Mouse (Mus musculus) heart, embryonic 11.5 days (tissue): Measurements from ENCODE around the gene Pard3. TPM values are rescaled to one million over a fixed set of nuclear protein-coding genes. Genes with fewer than 3 reads are reported as not detected.

Source experiments
- ATAC-seq: fragments of 200-750 bp; cut with Nextera tagmentation; replicated peaks from 2 replicates; pipeline ENCODE4 v1.8.0; 2017; ENCODE audit warnings: moderate library complexity; ENCODE audit not compliant: insufficient number of reproducible peaks, low FRiP score, low TSS enrichment
- H3K27ac ChIP-seq: fragments of 300-500 bp; sonication (generic); 2 replicates; pipeline ENCODE4 v1.5.1; 2014; ENCODE audit warnings: mild to moderate bottlenecking, low read depth, low read length
- H3K27me3 ChIP-seq: fragments of 300-500 bp; sonication (generic); 2 replicates; pipeline ENCODE4 v1.6.1; 2014; ENCODE audit warnings: mild to moderate bottlenecking, low read length, mixed read lengths; ENCODE audit not compliant: control insufficient read depth, insufficient read depth
- H3K36me3 ChIP-seq: fragments of 300-500 bp; sonication (generic); 2 replicates; pipeline ENCODE4 v1.6.1; 2014; ENCODE audit warnings: mild to moderate bottlenecking, low read length, moderate library complexity, mixed read lengths; ENCODE audit not compliant: control insufficient read depth, insufficient read depth
- H3K4me1 ChIP-seq: fragments of 300-500 bp; sonication (generic); 2 replicates; pipeline ENCODE4 v1.6.1; 2014; ENCODE audit warnings: low read length; ENCODE audit not compliant: control insufficient read depth, insufficient read depth
- H3K4me2 ChIP-seq: fragments of 300-500 bp; sonication (generic); 2 replicates; pipeline ENCODE4 v1.6.1; 2014; ENCODE audit warnings: mild to moderate bottlenecking, moderate library complexity
- H3K4me3 ChIP-seq: fragments of 300-500 bp; sonication (generic); 2 replicates; pipeline ENCODE4 v1.5.1; 2014; ENCODE audit warnings: low read depth, low read length
- H3K9ac ChIP-seq: fragments of 300-500 bp; sonication (generic); 2 replicates; pipeline ENCODE4 v1.6.1; 2014; ENCODE audit warnings: mild to moderate bottlenecking, low read depth, low read length, moderate library complexity
- H3K9me3 ChIP-seq: fragments of 300-500 bp; sonication (generic); replicated peaks from 2 replicates; pipeline ENCODE4 v1.6.1; 2016; ENCODE audit warnings: low read length; ENCODE audit not compliant: control insufficient read depth
- WGBS: fragments of 180-500 bp; shearing (Covaris S2); extraction: QIAGEN DNeasy Blood & Tissue Kit; methylation state at CpG from one replicate; pipeline ENCODE4 v1.1.7; 2014; ENCODE audit not compliant: insufficient replicate concordance; 5-methylcytosine and 5-hydroxymethylcytosine counted together
- polyA plus RNA-seq: library from polyadenylated mRNA; unstranded; fragments of >200 nt; fragmentation: Nextera tagmentation; extraction: Ambion mirVana; gene quantifications from 2 replicates; pipeline ENCODE4 v1.2.1, GENCODE M21; 2014

Pard3 gene
- polyA plus RNA-seq, 1 experiment from 2014 or later, result 24.0 TPM

DNA sequence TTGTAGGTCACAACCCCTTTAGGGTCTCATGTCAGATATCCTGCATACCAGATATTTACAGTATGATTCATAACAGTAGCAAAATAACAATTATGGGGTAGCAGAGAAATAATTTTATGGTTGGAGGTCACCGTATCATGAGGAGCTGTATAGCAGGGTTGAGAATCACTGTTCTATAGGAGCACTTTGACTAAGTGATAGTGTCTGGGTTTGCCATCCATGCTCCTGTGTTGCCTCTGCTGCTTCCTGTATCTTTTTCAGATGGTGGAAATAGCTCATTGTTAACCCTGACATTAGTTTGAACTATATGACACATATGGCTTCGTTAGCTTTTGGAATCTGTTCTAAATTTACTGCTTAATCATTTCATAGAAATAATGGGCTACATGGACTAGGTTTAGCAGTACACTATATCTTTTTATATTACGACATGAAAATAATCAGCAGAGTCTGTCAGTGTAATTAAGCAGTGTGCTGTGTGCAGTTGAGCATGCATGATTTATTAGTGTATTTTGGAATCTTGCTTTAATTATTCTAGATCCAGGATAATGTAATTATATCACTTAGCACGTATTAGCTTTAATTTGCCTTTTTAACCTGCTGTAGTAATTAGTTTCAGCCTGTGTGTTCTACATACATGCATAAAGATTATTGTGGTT lies 347.6 kb downstream of the Pard3 start:
- no peak overlapping the region for H3K27ac ChIP-seq
- no peaks in the 10 kb centered on the region for H3K4me1 ChIP-seq
- H3K36me3 ChIP-seq, result peaks cover 2% of the 10 kb centered on the region; the same call in 1 of the 2 replicates
- no peaks in the 10 kb centered on the region for H3K27me3 ChIP-seq
- no peak overlapping the region for H3K9ac ChIP-seq
- WGBS, result 90% methylated on average over 4 of the region's 4 CpGs
- no peak for ATAC-seq
- H3K4me3 ChIP-seq, result no peak overlapping the region
- H3K4me2 ChIP-seq, result no peak overlapping the region
- no peaks in the 10 kb centered on the region for H3K9me3 ChIP-seq

DNA sequence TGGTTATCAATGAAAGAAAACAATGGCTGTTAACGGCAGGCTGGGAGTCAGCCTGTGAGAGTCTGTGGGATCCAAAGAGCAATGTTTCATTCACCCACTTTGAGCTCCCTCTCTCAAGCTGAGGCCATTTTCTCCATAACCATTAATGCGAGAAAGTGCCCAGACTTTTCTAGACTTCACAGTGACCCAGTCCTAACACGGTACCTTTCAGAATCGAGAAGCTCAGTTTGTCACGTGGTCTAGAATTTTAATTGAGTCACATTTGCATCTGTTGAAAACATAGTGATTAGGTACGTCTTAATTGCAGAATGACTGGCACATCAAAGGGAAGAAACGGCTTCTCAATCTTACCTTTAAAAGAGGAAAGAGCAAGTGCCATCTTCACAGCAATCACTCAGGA lies 359.3 kb downstream of the Pard3 start:
- Histone ChIP-seq H3K27me3 (no peaks in the 10 kb centered on the region), H3K4me3 (no peak overlapping the region), H3K27ac (no peak overlapping the region), H3K36me3 (peaks cover 4% of the 10 kb centered on the region; the same call in 1 of the 2 replicates), H3K4me1 (no peaks in the 10 kb centered on the region), H3K9me3 (no peaks in the 10 kb centered on the region), H3K4me2 (no peak overlapping the region), H3K9ac (no peak overlapping the region)
- WGBS, result 60% methylated on average over 7 of the region's 7 CpGs
- ATAC-seq, result no peak

DNA sequence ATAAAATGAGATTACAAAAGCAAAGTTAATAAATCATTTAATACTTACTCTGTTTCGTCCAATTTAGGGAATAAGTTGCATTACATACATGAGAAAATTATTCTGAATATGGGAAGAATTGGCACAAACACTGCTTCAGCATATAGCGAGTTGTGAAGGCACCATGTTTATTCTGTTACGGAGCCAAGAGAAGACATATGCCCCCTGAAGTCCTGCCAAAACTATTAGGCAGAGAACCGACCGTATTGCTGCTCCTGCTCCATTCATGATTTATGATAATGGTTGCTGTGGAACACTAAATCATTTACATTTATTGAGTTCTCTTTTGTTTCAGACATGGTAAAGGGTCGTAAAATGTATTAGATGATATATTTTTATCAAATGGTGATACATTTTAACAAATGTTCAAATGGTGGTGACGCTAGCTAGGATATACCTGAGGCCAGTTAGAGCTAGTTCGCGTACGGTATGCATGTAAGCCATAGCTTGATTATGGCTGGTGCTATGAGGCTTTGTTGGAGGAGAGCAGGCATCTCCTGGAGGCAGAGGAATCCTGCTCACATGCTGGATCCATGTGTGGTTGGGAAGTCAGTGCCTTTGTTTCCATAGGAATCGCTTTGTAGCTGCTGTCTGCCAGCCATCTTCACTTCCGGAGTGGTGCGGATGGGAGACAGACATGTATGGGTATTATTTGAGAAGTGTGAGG lies 360.7 kb downstream of the Pard3 start:
- H3K27me3 ChIP-seq, result no peaks in the 10 kb centered on the region
- no peaks in the 10 kb centered on the region for H3K4me1 ChIP-seq
- H3K27ac ChIP-seq, result no peak overlapping the region
- H3K4me2 ChIP-seq, result no peak overlapping the region
- WGBS, result 89% methylated on average over 13 of the region's 13 CpGs
- H3K9ac ChIP-seq, result no peak overlapping the region
- peaks cover 4% of the 10 kb centered on the region; the same call in 1 of the 2 replicates for H3K36me3 ChIP-seq
- no peak overlapping the region for H3K4me3 ChIP-seq
- H3K9me3 ChIP-seq, result no peaks in the 10 kb centered on the region
- no peak for ATAC-seq

DNA sequence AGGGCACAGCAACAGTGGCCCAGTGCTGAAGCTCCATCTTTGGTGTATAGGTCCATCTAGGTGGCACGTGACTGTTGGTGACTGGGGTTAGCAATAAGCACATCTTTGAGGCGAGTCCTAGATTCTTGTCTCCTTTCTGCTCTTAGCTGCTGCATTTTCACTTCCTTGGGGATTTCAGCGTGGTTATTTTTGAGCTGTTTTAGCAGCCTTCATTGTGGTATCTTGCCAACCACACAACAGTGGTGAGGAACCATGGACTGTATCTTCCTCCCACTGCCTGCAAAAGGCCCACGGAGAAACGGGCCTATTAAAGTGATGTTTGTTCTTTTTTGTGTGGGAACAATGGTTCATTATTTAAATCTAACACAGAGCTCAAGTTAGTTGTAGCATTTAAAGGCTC lies 363.2 kb downstream of the Pard3 start:
- no peak for ATAC-seq
- Histone ChIP-seq H3K9ac (no peak overlapping the region), H3K4me1 (no peaks in the 10 kb centered on the region), H3K27me3 (no peaks in the 10 kb centered on the region), H3K9me3 (no peaks in the 10 kb centered on the region), H3K36me3 (peaks cover 4% of the 10 kb centered on the region; the same call in 1 of the 2 replicates), H3K4me2 (no peak overlapping the region), H3K27ac (no peak overlapping the region), H3K4me3 (no peak overlapping the region)
- 78% methylated on average over 5 of the region's 5 CpGs for WGBS

DNA sequence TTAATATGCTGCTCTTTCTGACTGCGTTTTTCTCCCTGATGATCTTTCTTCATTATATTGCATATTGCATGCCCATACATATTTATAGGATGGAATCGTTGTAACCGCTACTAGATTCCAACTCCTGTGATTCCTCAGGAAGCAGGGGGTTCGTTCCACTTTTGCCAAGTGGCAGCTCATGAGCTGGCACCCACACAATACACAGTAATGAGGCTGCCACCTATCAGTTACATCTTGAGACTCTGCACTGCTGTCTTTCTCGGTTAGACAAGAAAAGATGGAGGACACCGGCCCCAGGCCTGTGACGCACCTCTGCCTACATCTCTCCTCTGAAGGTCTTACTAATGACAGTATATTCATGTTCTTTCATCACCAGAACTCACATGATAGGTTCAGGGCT lies 364.3 kb downstream of the Pard3 start:
- no peak overlapping the region for H3K27ac ChIP-seq
- H3K9me3 ChIP-seq, result no peaks in the 10 kb centered on the region
- no peaks in the 10 kb centered on the region for H3K27me3 ChIP-seq
- H3K4me3 ChIP-seq, result no peak overlapping the region
- H3K4me2 ChIP-seq, result no peak overlapping the region
- 92% methylated on average over 7 of the region's 7 CpGs for WGBS
- no peaks in the 10 kb centered on the region for H3K4me1 ChIP-seq
- ATAC-seq, result no peak
- H3K36me3 ChIP-seq, result peaks cover 4% of the 10 kb centered on the region; the same call in 1 of the 2 replicates
- no peak overlapping the region for H3K9ac ChIP-seq

DNA sequence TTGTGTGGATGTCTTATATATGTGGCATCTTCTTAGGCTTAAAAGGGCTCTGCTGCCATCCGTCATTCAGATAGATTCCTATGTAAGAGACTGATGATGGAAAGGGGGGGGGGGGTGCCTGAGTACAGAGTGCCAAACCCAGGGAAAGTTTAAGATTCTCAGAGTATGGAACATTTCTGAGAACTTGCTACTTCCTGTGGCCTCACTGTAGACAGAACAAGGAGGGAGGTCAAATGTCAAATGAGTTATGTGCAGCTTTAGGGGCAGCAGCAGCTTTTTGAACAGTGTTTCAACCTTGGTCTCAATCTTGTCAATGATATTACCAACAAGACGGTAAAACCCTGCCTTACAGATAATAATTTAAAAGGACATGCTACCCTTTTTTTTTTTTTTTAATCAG lies 367.5 kb downstream of the Pard3 start:
- Histone ChIP-seq H3K9ac (no peak overlapping the region), H3K4me2 (no peak overlapping the region), H3K27me3 (no peaks in the 10 kb centered on the region), H3K36me3 (peaks cover 4% of the 10 kb centered on the region; the same call in 1 of the 2 replicates), H3K4me3 (no peak overlapping the region), H3K4me1 (no peaks in the 10 kb centered on the region), H3K27ac (no peak overlapping the region), H3K9me3 (no peaks in the 10 kb centered on the region)
- 47% methylated on average over 2 of the region's 2 CpGs for WGBS
- no peak for ATAC-seq

DNA sequence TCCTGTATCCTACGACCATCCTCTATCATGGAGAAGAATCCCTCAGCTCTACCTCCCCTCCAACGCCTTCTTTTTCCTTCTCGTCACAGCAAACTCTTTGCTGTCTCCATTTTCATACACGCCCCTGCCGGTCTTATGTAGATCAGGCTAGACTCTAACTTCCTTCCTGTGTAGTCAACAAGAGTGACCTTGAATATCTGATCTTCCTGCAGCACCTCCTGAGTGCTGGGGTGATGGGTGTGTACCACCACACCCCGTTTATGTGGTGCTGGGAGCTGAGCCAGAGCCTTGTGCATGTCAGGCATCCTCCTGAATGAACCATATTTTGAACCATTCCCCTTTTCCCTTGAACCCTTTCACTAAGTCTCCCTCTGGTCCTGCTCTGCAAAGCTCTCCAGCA lies 372.3 kb downstream of the Pard3 start:
- H3K4me2 ChIP-seq, result no peak overlapping the region
- H3K27ac ChIP-seq, result no peak overlapping the region
- WGBS, result 83% methylated on average over 6 of the region's 6 CpGs
- H3K9me3 ChIP-seq, result no peaks in the 10 kb centered on the region
- no peaks in the 10 kb centered on the region for H3K36me3 ChIP-seq
- H3K27me3 ChIP-seq, result no peaks in the 10 kb centered on the region
- H3K9ac ChIP-seq, result no peak overlapping the region
- peaks cover 25% of the 10 kb centered on the region for H3K4me1 ChIP-seq
- H3K4me3 ChIP-seq, result no peak overlapping the region
- ATAC-seq, result no peak

DNA sequence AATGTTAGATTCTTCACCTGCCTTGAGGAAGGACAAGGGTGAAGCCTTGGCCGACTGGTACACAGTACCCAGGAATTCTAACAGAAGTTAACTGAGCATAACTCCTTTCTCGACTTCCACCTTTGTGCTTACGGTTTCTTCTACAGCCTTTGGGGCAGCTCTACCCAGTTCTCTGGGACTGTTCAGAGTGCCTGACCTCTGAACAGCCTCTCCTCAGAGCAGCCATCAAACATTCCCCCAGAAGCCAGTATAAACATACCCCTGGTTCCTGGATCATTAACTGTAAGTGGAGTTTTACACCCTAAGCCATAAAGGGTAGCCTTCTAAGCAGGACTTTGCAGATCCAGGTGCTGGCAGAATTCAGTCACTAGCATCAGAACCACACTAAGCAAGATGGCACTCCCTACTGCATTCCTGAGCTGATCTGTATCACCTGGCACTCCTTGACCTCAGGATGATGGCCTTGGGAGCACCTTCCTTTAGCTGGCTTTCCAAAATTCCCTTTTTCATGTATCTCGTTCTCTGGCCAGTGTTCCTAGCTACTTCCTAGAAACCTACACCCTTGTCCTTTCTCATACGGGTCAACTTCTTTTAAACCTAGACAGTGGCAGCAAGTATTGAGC lies 374.0 kb downstream of the Pard3 start:
- H3K4me3 ChIP-seq, result no peak overlapping the region
- WGBS, result 81% methylated on average over 5 of the region's 5 CpGs
- H3K9ac ChIP-seq, result no peak overlapping the region
- peaks cover 29% of the 10 kb centered on the region for H3K4me1 ChIP-seq
- no peaks in the 10 kb centered on the region for H3K36me3 ChIP-seq
- ATAC-seq, result no peak
- no peaks in the 10 kb centered on the region for H3K9me3 ChIP-seq
- no peak overlapping the region for H3K27ac ChIP-seq
- no peak overlapping the region for H3K4me2 ChIP-seq
- H3K27me3 ChIP-seq, result no peaks in the 10 kb centered on the region
